Mouse (Mus musculus): ENCODE measurements around the gene Cltc. TPM values are rescaled to one million over a fixed set of nuclear protein-coding genes. Genes with fewer than 3 reads are reported as not detected.
"Not testable (repeated sequence)": the region's sequence is repeated elsewhere in the genome, so short reads cannot be mapped to it uniquely, and the experiment has no call there.

Gene Cltc
- total RNA-seq, 2 experiments from 2014 or later = 236 to 280 TPM

DNA sequence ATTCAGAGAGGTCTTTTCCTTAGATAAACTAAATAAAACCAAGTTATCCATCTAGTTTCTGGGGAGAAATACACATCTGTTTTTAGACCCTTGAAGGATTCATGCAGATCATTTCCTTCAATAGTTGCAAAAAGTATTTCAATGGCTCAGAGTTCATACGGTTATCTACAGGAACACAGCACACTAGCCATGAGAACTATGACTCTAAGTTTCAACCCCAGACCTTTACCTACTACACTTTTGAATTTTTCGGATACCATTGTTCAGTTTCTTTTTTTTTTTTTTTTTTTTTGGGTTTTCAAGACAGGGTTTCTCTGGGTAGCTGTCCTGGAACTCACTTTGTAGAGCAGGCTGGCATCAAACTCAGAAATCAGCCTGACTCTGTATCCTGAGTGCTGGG lies 17.9 kb downstream of the Cltc start:
- no peak for DNase-seq (ENCODE audit: low spot score in 2 of 2)

DNA sequence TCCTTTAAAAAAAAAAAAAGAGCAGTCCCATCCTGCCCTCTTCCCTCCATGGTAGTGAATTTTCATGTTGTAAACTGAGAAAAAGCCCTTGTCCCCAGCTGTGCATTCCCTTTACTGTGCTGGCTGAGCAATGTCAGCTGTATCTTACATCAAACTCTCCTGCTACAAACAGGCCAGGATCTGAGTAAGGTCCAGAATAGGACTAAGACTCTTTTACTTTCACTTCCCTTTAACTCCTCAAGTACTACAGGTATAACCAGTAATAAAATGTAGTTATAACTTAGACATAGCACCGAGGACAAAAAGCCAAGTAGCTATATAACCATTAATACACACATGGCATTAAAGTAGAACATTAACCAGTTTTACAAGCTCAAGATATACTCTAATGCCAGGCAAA lies 18.4 kb downstream of the Cltc start:
- DNase-seq (ENCODE audit: low spot score in 2 of 2) = no peak

GRCm38 (mm10) chr11:86738308-86738707 lies 19.1 kb downstream of the Cltc start:
- DNase-seq (ENCODE audit: low spot score in 2 of 2) = not testable (repeated sequence)

GRCm38 (mm10) chr11:86737301-86738000 lies 19.9 kb downstream of the Cltc start:
- no peak for DNase-seq (ENCODE audit: low spot score in 2 of 2)

GRCm38 (mm10) chr11:86734993-86735392 lies 22.4 kb downstream of the Cltc start:
- DNase-seq (ENCODE audit: low spot score in 2 of 2) = no peak

DNA sequence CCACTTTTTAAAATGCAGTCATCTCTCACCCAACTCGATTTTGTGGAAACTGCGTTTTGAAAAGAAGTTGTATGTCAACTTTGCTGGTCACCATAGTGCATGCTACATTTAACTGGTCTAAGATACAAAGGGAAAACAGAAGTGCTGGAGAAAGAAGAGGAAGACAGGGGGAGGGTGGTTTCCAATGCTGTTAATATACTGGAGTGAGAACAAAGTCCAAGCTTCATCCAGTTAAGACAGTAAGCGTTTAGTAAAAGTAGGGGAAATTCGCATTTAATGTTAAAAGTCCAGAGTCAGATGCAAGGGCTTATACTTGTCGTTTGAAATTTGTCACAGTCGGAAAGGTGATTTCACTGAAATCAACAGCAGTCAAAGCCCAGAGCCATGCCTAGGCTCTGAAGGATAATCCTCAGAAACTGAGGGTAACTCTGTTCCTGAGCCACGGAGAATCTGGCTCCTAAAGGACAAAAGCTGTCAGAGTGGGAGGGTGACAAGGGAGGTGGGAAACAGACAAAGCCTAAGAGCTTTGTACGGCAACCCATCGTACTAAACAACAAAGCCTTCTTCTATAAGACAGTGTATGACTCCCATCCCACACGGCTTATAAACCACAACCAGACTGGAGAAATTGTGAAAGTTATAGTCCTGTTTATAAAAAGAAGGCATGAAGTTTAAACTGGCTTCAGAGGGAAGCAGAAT lies 23.0 kb downstream of the Cltc start:
- DNase-seq (ENCODE audit: low spot score in 2 of 2) = no peak

GRCm38 (mm10) chr11:86731443-86731842 lies 25.9 kb downstream of the Cltc start:
- DNase-seq (ENCODE audit: low spot score in 2 of 2) = no peak

- DNase-seq (ENCODE audit: low spot score in 2 of 2) = no peak
Observed at GRCm38 (mm10) chr11:86725607-86726006, 31.8 kb downstream of the Cltc start.

- no peak for DNase-seq (ENCODE audit: low spot score in 2 of 2)
Observed at GRCm38 (mm10) chr11:86724982-86725381, 32.4 kb downstream of the Cltc start.

DNA sequence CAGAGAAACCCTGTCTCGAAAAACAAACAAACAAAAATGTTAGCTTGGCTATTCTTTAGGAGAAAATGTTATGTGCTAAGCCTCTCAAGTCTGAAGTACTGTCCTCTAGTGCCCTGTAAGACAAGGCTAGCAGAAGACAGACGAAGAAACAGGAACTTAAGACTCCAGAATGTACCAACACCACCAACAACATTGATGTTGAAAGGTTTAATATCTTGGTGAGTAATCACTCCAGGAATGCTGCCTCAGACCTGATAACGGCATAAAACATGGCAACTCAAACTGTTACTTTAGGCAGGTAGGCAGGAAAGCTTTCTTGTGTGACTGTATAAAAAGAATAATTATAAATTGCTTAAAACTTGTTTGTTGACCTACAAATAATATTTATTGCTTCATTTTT lies 33.4 kb downstream of the Cltc start:
- DNase-seq (ENCODE audit: low spot score in 2 of 2) = no peak

GRCm38 (mm10) chr11:86719390-86719789 lies 38.0 kb downstream of the Cltc start:
- no peak for DNase-seq (ENCODE audit: low spot score in 2 of 2)

GRCm38 (mm10) chr11:86718369-86718768 lies 39.0 kb downstream of the Cltc start:
- DNase-seq (ENCODE audit: low spot score in 2 of 2) = no peak

GRCm38 (mm10) chr11:86717306-86718065 lies 39.9 kb downstream of the Cltc start:
- no peak for DNase-seq (ENCODE audit: low spot score in 2 of 2)

GRCm38 (mm10) chr11:86714606-86715005 lies 42.8 kb downstream of the Cltc start:
- DNase-seq (ENCODE audit: low spot score in 2 of 2) = no peak

GRCm38 (mm10) chr11:86701151-86701550 lies 56.2 kb downstream of the Cltc start:
- DNase-seq (ENCODE audit: low spot score in 2 of 2) = no peak

GRCm38 (mm10) chr11:86695461-86695860 lies 61.9 kb downstream of the Cltc start:
- no peak for DNase-seq (ENCODE audit: low spot score in 2 of 2)

- DNase-seq (ENCODE audit: low spot score in 2 of 2) = no peak
Observed at GRCm38 (mm10) chr11:86692546-86692945, 64.8 kb downstream of the Cltc start.

GRCm38 (mm10) chr11:86691956-86692355 lies 65.4 kb downstream of the Cltc start:
- DNase-seq (ENCODE audit: low spot score in 2 of 2) = no peak

DNA sequence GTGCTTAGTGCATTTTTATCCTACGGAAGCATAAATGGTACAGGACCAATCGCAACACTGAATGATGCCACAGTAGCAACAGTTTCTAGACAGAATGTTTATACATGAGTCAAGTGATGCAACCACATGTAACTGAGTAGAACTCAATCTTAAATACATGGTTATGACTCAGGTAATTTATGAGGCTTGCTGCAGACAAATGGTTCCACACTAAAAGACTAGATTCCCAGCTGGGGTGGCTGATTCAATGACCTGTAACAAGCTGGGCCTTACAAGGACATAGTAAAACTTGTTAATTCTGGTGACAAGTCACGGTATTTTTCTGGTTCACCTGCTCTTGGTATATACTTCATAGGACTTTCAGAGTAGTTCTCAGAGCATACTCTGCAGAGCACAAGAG lies 65.9 kb downstream of the Cltc start:
- DNase-seq (ENCODE audit: low spot score in 2 of 2) = no peak

- no peak for DNase-seq (ENCODE audit: low spot score in 2 of 2)
Observed at GRCm38 (mm10) chr11:86690383-86690782, 67.0 kb downstream of the Cltc start.

DNA sequence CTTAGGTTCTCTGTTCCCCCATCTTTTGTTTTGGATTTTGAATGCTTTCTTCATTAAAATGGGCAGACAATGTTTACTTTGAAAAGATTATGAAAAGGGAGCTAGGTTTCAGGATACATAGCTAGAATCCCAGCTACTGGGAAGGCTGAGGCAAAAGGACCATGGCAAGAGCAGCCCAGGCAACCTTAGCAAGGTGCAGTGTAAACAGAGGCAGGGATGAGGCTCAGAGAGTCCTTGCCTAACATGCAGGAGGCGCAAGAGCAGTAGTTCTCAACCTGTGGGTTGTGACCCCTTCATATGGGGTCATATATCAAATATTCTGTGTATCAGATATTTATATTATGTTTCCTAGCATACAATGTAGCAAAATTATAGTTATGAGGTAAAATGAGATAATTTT lies 72.0 kb downstream of the Cltc start:
- no peak for DNase-seq (ENCODE audit: low spot score in 2 of 2)

All from adrenal gland, postnatal 4 days (tissue).